Mouse (Mus musculus) embryonic facial prominence, embryonic 14.5 days (tissue): ENCODE results near the gene Slc47a1. TPM values are rescaled to one million over a fixed set of nuclear protein-coding genes. Genes with fewer than 3 reads are reported as not detected.

Experiments
- ATAC-seq: fragments of 200-750 bp; cut with Nextera tagmentation; 2 replicates; pipeline ENCODE4 v1.8.0; 2017; ENCODE audit warnings: low read depth, moderate number of reproducible peaks, moderate TSS enrichment
- DNase-seq: peaks from one replicate; pipeline ENCODE4 v3.0.0-alpha.2; 2015; ENCODE audit warnings: low spot score
- H3K27ac ChIP-seq: fragments of 300-500 bp; sonication (generic); replicated peaks from 2 replicates; pipeline ENCODE4 v1.5.1; 2014; ENCODE audit warnings: low read depth, mild to moderate bottlenecking, low read length, moderate library complexity
- H3K27me3 ChIP-seq: fragments of 300-500 bp; sonication (generic); replicated peaks from 2 replicates; pipeline ENCODE4 v1.6.1; 2014; ENCODE audit warnings: low read length; ENCODE audit not compliant: control insufficient read depth, insufficient read depth
- H3K36me3 ChIP-seq: fragments of 300-500 bp; sonication (generic); 2 replicates; pipeline ENCODE4 v1.6.1; 2014; ENCODE audit warnings: low read length, mixed read lengths; ENCODE audit not compliant: control insufficient read depth, insufficient read depth
- H3K4me1 ChIP-seq: fragments of 300-500 bp; sonication (generic); 2 replicates; pipeline ENCODE4 v1.6.1; 2014; ENCODE audit warnings: antibody characterized with exemption, low read length; ENCODE audit not compliant: control insufficient read depth, insufficient read depth
- H3K4me2 ChIP-seq: fragments of 300-500 bp; sonication (generic); 2 replicates; pipeline ENCODE4 v1.6.1; 2014; ENCODE audit warnings: low read depth, mild to moderate bottlenecking, low read length, moderate library complexity, mixed read lengths
- H3K4me3 ChIP-seq: fragments of 300-500 bp; sonication (generic); 2 replicates; pipeline ENCODE4 v1.5.1; 2014; ENCODE audit warnings: low read depth, mild to moderate bottlenecking, low read length
- H3K9ac ChIP-seq: fragments of 300-500 bp; sonication (generic); 2 replicates; pipeline ENCODE4 v1.6.1; 2014; ENCODE audit warnings: low read depth, mild to moderate bottlenecking, low read length, moderate library complexity, mixed read lengths
- H3K9me3 ChIP-seq: fragments of 300-500 bp; sonication (generic); 2 replicates; pipeline ENCODE4 v1.6.1; 2016; ENCODE audit warnings: low read length; ENCODE audit not compliant: control insufficient read depth
- WGBS: fragments of 180-500 bp; shearing (Covaris S2); extraction: QIAGEN DNeasy Blood & Tissue Kit; methylation state at CpG from one replicate; pipeline ENCODE4 v1.1.7; 2014; 5-methylcytosine and 5-hydroxymethylcytosine counted together
- polyA plus RNA-seq: library from polyadenylated mRNA; unstranded; fragments of >200 nt; fragmentation: Nextera tagmentation; extraction: Ambion mirVana; gene quantifications from 2 replicates; pipeline ENCODE4 v1.2.1, GENCODE M21; 2014

Gene Slc47a1
- polyA plus RNA-seq, 1 experiment from 2014 or later: 2.3 TPM

- ATAC-seq: no peak
- WGBS: 70% methylated on average over 4 of the region's 4 CpGs
- H3K27me3 ChIP-seq: no peaks in the 10 kb centered on the region
- no peak overlapping the region for H3K9ac ChIP-seq
- no peaks in the 10 kb centered on the region for H3K4me1 ChIP-seq
- H3K4me3 ChIP-seq: no peak overlapping the region
- no peak for DNase-seq
- H3K4me2 ChIP-seq: no peak overlapping the region
- no peaks in the 10 kb centered on the region for H3K36me3 ChIP-seq
- H3K9me3 ChIP-seq: no peaks in the 10 kb centered on the region
- no peak overlapping the region for H3K27ac ChIP-seq
Measured at GRCm38 (mm10) chr11:61388936-61389335, 10.8 kb upstream of the Slc47a1 start.

- DNase-seq (peak; percentile 63), ATAC-seq (no peak)
- Histone ChIP-seq H3K27me3 (no peaks in the 10 kb centered on the region), H3K9ac (no peak overlapping the region), H3K4me3 (no peak overlapping the region), H3K27ac (no peak overlapping the region), H3K36me3 (no peaks in the 10 kb centered on the region), H3K4me1 (no peaks in the 10 kb centered on the region), H3K4me2 (no peak overlapping the region), H3K9me3 (no peaks in the 10 kb centered on the region)
- WGBS: 61% methylated on average over 6 of the region's 6 CpGs
Measured at GRCm38 (mm10) chr11:61388012-61388411, 9.9 kb upstream of the Slc47a1 start.

DNA sequence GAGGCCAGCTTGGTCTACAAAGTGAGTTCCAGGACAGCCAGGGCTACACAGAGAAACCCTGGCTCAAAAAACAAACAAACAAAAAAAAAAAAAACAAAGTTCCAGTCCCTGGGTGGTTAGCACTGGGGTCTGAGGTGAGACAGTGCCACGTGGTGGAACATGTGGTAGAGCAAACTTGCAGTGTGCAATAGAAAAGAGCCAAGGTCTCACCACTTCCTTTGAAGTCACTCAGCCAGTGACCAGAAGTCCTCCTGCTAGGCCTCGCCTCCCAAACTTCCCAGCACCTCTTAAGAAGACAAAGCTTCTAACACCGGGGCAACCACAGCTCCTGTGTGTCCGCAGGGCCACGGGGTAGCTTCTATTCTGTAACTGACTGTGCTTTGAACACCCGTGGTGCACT, 9.1 kb upstream of the Slc47a1 start:
- no peaks in the 10 kb centered on the region for H3K9me3 ChIP-seq
- no peaks in the 10 kb centered on the region for H3K36me3 ChIP-seq

GRCm38 (mm10) chr11:61385725-61386124, 7.6 kb upstream of the Slc47a1 start:
- no peak overlapping the region for H3K27ac ChIP-seq
- DNase-seq (no peak), ATAC-seq (no peak)
- no peak overlapping the region for H3K9ac ChIP-seq
- no peaks in the 10 kb centered on the region for H3K36me3 ChIP-seq
- no peaks in the 10 kb centered on the region for H3K27me3 ChIP-seq
- WGBS: 68% methylated on average over 4 of the region's 4 CpGs
- 0 out of 2 replicates have a peak, but pooled peaks cover 5% of the 10 kb centered on the region for H3K9me3 ChIP-seq
- H3K4me3 ChIP-seq: no peak overlapping the region
- no peak overlapping the region for H3K4me2 ChIP-seq
- no peaks in the 10 kb centered on the region for H3K4me1 ChIP-seq

More for the DNA sequence above, 9.1 kb upstream of the Slc47a1 start:
- 72% methylated on average over 6 of the region's 6 CpGs for WGBS
- Histone ChIP-seq H3K27ac (no peak overlapping the region), H3K4me3 (no peak overlapping the region), H3K9ac (no peak overlapping the region), H3K4me2 (no peak overlapping the region), H3K4me1 (no peaks in the 10 kb centered on the region), H3K27me3 (no peaks in the 10 kb centered on the region)
- ATAC-seq: no peak
- no peak for DNase-seq

DNA sequence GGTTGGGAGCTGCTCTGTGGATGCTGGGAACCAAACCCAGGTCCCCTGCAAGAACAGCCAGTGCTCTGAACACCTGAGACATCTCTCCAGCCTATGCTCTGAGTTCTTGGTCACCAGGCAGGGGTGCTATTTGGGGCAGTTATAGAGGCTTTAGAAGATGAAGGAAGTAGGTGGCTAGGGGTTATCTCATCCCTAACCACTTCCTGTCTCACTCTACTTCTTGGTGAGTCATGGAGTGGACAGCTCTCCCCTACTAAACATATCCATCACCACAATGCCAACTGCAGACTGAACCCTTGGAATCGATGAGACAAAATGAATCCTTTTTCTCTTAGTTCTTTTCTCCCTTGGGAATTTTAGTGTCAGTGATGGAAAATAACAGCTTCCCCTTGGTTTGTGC, 3.1 kb upstream of the Slc47a1 start:
- H3K27ac ChIP-seq: no peak overlapping the region
- WGBS: 95% methylated on average over 1 of the region's 1 CpGs
- no peak for ATAC-seq

DNA sequence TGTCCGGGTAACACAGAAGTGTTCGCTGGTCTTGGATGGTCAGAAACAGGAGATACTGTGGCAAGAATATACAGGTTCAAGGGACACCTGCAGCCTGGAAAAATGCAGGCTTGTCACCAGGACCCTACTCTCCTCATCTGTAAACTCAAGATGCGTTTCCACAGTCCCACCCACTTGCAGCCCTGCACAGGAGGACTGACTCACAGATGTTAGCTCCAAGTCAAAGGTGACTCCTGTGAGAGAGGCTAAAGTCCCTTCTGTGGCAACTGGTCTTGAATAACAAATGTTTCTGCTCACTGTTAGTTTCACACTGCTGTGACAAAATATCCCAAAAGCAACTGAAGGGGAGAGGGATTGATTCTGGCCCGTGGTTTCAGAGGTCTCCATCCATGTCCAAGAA, 506 bp upstream of the Slc47a1 start:
- Histone ChIP-seq H3K4me2 (no peak overlapping the region), H3K4me1 (0 out of 2 replicates have a peak, but pooled peaks cover 2% of the 10 kb centered on the region), H3K9ac (no peak overlapping the region), H3K4me3 (no peak overlapping the region), H3K27me3 (peaks cover 40% of the 10 kb centered on the region), H3K27ac (no peak overlapping the region), H3K36me3 (no peaks in the 10 kb centered on the region), H3K9me3 (0 out of 2 replicates have a peak, but pooled peaks cover 5% of the 10 kb centered on the region)
- ATAC-seq (no peak), DNase-seq (no peak)
- 78% methylated on average over 4 of the region's 4 CpGs for WGBS

More for the DNA sequence above, 3.1 kb upstream of the Slc47a1 start:
- no peaks in the 10 kb centered on the region for H3K36me3 ChIP-seq
- H3K4me2 ChIP-seq: no peak overlapping the region
- no peak overlapping the region for H3K4me3 ChIP-seq
- no peak overlapping the region for H3K9ac ChIP-seq
- 0 out of 2 replicates have a peak, but pooled peaks cover 5% of the 10 kb centered on the region for H3K9me3 ChIP-seq
- H3K27me3 ChIP-seq: peaks cover 31% of the 10 kb centered on the region
- 0 out of 2 replicates have a peak, but pooled peaks cover 2% of the 10 kb centered on the region for H3K4me1 ChIP-seq
- no peak for DNase-seq

GRCm38 (mm10) chr11:61368668-61369067, 9.5 kb downstream of the Slc47a1 start:
- ATAC-seq (no peak), DNase-seq (no peak)
- Histone ChIP-seq H3K9me3 (no peaks in the 10 kb centered on the region), H3K4me1 (no peaks in the 10 kb centered on the region), H3K9ac (no peak overlapping the region), H3K36me3 (no peaks in the 10 kb centered on the region), H3K27me3 (no peaks in the 10 kb centered on the region), H3K4me2 (no peak overlapping the region), H3K27ac (no peak overlapping the region), H3K4me3 (no peak overlapping the region)
- WGBS: 88% methylated on average over 2 of the region's 2 CpGs

- Histone ChIP-seq H3K4me3 (no peak overlapping the region), H3K4me1 (no peaks in the 10 kb centered on the region), H3K9me3 (no peaks in the 10 kb centered on the region), H3K4me2 (no peak overlapping the region), H3K27ac (no peak overlapping the region), H3K9ac (no peak overlapping the region), H3K27me3 (no peaks in the 10 kb centered on the region), H3K36me3 (no peaks in the 10 kb centered on the region)
- ATAC-seq (no peak), DNase-seq (no peak)
- 80% methylated on average over 9 of the region's 9 CpGs for WGBS
Measured at GRCm38 (mm10) chr11:61366517-61367273, 11.4 kb downstream of the Slc47a1 start.

DNA sequence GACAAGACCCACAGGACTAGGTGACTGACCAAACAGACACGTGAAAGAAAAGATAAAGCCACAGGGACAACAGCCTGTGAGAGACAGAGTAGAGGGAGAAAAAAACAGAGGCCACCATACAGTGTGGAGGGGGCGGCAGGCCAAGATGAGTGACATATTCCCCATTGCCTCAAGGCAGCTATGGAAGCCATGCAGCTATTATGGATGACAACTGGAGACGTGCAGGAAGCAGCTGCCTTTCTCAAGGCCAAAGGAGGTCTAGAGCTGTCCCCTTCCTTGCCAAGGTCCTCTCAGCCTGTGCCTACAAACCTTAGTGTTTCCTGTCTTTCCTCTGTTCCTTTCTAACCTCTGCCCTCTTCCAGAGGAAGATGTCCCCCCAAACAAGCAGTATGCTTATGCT, 12.2 kb downstream of the Slc47a1 start:
- Histone ChIP-seq H3K36me3 (no peaks in the 10 kb centered on the region), H3K9me3 (no peaks in the 10 kb centered on the region), H3K27ac (no peak overlapping the region), H3K4me2 (no peak overlapping the region), H3K4me3 (no peak overlapping the region), H3K27me3 (no peaks in the 10 kb centered on the region), H3K9ac (no peak overlapping the region), H3K4me1 (no peaks in the 10 kb centered on the region)
- no peak for DNase-seq
- WGBS: 30% methylated on average over 3 of the region's 3 CpGs
- ATAC-seq: no peak
